Mouse (Mus musculus): ENCODE results near the gene Pkm. TPM values are rescaled to one million over a fixed set of nuclear protein-coding genes. Genes with fewer than 3 reads are reported as not detected.

The Pkm gene
- polyA plus RNA-seq, 1 experiment, result 904 TPM

DNA sequence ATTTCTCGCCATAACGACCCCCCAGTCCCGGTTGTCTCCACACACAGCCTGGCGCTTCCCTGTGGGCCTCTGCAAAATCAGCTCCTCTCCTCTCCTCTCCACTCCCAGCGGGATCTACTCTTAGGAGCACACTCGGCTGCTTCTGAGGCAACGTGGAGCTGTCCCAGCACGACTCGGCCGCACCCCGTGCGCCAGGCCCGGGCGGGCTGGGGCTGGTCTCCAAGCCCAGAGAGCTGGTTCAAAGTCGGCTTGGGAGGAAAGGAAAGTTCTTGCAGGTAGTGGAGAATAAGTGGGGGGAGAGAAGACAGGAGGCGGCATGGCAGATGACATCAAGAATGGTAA is 24.3 kb downstream of the Pkm start:
- no peak for TF ChIP-seq GATA1 (IDR thresholded peaks at IDR 0.05; ENCODE audit: low read length)

DNA sequence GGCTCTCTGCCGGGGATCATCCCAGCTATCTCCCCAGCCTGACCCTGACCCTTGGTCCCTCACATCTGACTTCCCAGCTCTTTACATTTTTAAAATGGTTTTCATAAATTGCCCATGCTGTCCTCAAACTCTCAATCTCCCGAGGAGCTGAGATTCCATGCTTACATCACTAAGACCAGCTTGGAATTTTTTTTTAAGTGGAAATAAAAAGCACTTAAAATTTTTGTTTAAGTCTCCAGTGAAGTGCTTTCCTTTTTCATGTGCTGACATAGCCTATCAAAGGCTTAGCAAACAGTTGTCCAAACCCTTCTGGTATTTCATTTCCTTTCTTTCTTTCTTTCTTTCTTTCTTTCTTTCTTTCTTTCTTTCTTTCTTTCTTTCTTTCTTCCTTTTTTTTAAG is 27.9 kb downstream of the Pkm start:
- no peak for TF ChIP-seq GATA1 (IDR thresholded peaks at IDR 0.05; ENCODE audit: low read length)

DNA sequence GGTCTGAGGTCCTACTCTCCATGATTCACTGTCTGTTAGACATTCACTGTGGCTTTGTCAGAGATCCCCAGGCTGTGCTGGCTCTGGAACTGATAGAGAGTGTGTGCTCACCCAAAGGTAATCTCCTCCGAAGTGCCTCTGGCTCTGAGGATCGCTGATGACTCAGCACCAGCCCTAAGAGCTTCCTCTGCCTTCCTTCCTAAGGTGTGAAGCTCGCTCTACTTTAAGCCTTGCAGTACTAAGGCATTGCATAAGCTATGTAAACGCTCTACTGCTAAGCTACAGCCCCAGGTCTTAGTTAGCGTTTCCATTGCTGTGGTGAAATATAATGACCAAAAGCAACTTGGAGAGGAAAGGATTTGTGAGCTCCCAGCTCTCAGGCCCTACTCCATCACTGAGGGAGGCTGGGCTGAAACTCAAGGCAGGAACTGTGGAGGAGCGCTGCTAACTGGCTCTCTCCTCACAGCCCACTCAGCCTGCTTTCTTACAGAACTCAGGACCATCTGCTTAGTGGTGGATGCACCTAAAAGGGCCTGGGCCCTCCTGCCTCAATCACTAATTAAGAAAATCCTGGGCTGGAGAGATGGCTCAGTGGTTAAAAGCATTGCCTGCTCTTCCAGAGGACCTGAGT is 31.4 kb downstream of the Pkm start:
- no peak for TF ChIP-seq GATA1 (IDR thresholded peaks at IDR 0.05; ENCODE audit: low read length)

DNA sequence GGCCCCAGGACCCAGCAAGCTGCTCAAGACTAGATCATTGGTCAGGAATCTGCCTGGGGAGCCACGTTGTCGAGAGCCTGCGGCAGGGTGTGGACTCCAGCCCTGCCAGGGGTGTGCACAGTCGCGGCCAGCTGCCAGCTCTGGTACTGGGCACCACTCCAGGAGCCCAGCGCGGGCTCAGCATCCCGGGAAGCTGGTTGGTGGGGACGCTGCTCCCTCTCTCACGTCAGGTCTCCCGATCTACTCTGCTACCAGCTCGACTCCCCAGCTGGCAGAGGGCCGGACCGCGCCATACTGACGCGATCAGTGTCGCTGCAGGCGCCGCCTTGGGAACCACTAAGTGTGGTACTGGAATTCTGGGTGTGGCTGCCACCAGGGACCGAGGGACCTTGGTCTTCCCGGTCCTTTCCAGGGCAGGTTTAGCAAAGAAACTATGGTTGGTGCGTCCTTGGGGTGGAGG is 35.5 kb downstream of the Pkm start:
- no peak for TF ChIP-seq GATA1 (IDR thresholded peaks at IDR 0.05; ENCODE audit: low read length)

DNA sequence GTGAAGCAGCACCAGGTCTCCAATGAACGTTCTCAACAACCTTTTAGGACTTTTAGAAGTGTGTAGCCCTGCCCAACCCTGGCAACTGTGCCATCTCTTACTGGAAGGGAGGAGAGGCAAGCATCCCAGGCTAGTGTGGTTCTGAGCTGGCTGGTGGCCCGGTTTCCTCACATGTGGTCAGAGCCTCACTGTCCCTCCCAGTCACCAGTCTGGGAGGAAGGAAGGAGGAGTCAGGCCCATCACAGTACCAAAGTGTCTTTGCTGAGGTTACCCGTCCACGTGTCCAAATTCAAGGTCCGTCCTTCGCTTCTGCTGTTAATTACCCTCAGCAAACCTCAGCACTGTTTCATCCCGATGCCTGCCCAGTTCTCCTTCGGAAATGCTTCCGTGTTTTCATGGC is 36.0 kb downstream of the Pkm start:
- TF ChIP-seq GATA1 (IDR thresholded peaks at IDR 0.05; ENCODE audit: low read length), result no peak

DNA sequence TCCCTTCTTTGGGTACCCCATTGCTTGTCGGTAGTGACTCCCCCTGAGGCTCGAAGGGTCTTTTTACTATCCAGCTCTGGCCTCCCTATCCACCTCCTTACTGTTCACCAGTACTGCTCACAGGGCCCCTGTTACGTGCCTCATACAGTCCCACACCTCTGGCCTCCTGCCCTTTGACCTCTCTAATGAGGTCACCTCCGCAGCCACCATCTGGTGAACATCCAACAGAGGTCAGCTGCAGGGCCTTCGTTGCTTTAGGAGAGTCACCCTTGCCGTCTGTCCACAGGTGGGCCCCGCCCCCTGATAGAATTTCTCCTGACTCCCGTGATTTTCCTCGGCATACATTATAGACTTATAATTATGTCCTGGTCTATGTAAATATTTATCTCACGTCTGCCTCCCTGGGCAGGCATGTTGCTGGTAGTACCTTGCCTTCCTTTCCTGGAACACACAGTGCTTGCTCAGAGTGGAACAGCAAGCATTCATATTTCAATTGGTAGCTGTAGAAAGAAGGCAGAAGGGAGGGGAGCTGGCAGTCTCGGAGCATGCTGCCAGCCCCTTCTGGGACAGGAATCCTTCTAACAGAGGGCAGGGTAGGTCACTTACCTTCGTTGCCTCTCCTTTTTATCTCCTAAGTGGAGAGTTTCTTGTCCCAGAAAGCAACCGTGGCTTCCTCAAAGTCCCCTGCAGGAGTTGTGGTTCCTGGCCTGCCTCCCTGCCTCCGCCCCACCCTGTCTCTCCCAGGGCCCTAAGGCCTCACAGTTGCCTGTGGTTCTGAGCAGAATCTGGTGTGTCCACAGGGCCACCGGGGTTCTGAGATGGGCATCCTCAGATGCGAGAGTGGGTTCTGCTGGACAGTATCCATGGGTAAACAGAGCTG is 38.6 kb downstream of the Pkm start:
- no peak for TF ChIP-seq GATA1 (IDR thresholded peaks at IDR 0.05; ENCODE audit: low read length)

DNA sequence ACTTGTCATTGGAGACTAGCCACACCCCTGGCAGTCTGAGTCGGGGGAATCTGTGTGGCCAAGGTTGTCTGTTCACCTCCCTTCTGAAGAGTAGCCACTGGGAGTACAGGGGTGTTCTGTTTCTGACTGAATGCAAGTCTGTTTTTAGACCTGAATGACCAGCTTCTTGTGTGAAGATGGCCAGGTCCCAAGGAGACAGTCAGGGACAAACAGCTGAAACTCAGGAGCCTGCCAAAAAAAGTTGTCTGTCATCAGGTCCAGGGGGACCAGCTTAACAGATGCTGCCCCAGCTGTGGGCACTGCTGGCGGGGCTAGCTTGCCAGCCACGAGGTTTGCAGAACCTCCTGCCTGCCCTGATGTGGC is 39.3 kb downstream of the Pkm start:
- TF ChIP-seq GATA1 (IDR thresholded peaks at IDR 0.05; ENCODE audit: low read length), result no peak

DNA sequence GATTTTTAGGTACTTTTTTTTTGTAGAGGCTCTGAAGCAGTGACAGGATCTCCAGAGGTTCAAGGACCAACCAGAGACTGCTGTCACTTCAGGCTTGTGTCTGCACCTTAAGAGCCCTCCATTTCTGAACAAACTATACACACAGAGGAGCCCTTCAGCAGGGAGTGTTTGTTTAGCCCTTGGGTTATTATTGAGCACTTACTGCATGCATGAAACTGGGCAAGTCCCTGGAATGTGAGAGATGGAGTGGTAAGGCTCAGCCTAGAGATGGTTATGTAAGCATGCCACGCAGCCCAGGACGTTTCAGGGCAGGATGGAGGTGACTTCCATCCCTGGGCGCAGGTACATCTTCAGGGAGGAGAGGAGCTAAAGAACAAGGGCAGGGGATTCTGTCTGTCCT is 40.2 kb downstream of the Pkm start:
- no peak for TF ChIP-seq GATA1 (IDR thresholded peaks at IDR 0.05; ENCODE audit: low read length)

DNA sequence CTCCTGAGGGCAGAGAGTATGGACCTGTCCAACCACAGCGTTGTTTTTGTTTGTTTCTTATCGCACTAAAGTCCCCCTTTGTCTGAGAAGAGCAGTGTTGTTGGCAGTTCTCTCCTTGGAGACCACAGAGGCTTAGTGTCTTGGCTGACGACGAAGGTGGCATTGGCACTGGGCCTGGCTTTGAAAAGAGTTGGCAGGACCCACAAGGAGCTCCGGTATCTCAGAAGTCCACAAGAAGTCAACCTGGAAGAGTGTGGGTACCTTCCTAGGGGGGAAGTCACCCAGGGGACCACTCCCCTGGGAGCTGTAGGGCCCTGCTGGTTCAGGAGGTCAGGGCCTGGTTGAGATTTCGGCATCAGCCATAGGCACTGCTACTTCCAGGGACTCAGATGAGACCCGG is 44.9 kb downstream of the Pkm start:
- TF ChIP-seq GATA1 (IDR thresholded peaks at IDR 0.05; ENCODE audit: low read length), result no peak

DNA sequence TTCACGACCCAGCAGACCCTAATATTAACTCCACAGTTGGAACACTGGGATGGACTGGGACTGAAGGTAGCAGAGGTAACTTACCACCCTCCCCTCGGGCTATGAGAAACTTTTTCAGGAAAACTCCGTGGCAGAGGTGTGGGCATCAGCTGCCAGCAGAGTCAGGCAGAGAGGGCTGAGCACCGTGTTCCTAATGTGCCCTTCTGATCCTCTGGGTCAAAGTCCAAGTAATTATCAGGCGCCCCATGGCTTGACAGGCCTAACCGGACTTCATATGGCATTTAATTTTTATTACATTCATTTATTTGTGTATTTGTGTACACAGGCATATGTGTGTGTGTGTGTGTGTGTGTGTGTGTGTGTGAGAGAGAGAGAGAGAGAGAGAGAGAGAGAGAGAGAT is 46.9 kb downstream of the Pkm start:
- no peak for TF ChIP-seq GATA1 (IDR thresholded peaks at IDR 0.05; ENCODE audit: low read length)

DNA sequence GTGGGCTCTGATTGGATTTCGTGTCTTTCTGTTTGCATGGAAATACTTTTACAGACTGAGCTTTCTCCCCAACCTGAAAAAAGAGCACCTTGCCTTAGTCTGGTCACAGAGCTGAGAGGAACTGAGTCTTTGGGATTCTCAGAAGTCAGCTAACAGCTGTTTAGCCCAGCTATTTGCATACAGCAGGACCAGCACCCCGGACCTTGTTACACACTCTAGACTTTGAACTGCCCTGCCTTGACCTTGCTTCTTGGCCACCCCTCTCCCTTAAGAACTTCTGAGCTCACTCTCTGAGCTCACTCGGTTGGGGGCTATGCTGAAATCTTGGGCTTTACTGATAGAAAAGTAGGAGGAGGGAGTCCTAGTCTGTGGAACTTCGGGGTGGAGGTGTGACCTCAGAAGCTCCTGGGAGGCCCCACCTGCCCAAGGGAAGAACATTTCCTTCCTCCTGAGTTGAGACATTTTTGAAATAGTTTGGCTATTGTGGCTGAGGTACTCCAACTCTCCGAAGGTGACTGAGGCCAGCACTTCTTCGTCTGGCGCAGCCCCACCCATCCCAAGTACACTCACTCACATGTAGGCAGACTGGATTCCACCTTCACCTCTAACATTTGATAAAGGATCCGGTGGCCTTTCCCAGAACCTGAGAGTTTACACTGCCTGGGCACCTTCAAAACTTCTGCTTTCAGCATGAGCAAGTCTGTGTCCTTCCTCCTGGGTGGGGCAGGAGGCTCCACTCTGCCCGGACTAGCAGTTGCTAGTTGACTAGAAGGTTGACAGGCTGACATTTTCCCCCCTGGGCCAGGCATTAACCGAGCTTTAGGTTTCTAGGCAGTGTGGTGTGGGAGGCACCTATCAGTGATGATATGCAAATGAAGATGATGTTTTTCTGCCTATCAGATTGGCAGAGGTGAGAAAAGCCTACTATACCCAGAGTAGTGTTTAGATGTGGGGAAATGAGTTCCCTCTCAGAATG is 51.0 kb downstream of the Pkm start:
- TF ChIP-seq GATA1 (IDR thresholded peaks at IDR 0.05; ENCODE audit: low read length), result no peak

DNA sequence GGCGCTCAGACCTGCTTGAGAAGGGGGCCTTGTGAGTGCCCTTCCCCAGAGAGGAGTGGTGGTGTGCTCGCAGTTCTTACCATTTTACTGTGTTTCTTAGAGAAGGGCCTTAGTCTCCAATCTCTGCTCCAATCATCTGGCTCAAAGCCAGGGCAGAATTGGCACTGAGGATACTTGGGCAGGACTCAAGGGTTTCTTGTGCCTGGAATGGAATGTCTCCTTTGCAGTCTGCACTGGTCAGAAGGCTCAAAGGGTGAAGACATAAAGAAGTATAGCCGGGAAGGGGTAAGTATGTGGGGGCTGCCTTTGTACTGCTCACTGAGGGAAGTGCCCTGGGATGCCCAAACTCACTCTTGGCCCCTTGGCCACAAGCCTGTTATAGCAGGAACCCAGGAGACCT is 53.1 kb downstream of the Pkm start:
- TF ChIP-seq GATA1 (IDR thresholded peaks at IDR 0.05; ENCODE audit: low read length), result no peak

DNA sequence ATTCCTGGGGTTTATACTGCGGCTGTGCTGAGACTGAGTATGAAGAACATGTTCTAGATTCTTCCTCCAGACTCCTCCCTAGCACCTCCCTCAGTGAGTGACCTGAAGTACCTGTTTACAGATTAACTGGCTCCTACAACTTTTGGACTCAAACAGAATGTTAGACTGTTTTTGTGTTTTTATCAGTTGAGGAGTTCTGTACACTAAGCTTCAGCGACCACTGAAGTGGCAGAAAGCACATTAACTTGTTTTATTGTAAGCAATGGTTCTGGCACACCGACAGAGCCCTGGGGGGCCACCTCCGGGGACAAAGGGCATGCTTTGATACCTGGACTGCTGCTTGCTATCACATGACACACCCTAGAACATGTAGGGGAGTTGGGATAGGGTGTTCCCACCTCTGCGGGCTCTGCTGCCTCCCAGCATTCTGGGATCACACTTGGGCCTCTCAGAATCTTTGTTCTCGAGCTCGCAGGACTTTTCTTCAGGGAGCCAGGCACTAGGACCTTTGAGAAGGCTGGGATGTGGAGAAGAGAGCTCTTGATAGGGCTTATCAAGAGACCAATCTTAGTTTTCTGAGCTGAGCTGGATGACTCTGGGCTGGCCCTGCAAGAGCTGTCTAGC is 60.2 kb downstream of the Pkm start:
- TF ChIP-seq GATA1 (IDR thresholded peaks at IDR 0.05; ENCODE audit: low read length), result no peak

DNA sequence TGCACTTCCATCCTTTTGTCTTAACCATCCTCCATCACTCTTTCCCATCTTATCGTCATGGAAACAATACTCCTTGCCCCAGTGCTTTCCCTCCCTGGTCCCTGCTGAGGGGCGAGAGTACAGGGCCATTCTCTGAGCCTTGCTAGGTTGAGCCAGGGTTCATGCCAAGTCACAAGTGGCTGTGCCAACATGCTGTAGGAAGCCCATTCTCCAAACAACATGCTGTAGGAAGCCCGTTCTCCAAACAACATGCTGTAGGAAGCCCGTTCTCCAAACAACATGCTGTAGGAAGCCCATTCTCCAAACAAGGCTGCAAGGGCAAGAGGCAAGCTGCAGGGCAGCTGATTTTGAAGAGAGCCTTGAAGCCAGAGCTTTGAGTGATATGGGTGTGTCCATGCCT is 62.1 kb downstream of the Pkm start:
- no peak for TF ChIP-seq GATA1 (IDR thresholded peaks at IDR 0.05; ENCODE audit: low read length)

DNA sequence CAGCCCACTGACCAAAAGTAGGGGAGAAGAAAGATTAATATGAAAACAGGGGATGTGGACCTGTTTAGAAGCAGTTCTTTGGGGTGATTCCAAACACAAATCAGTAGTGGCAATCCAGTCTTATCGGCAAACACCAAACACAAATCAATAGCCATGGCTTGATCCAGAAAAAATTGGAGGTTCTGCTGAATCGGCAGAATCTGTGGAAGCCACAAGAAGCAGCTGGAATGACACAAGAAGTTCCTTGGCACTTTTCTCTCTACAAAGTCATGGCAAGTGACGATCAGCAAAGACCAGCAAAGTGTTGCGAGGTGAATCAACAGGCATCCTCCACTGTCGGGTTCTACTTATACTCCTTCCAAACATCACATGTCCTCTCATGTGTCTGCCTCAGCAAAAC is 65.0 kb downstream of the Pkm start:
- no peak for TF ChIP-seq GATA1 (IDR thresholded peaks at IDR 0.05; ENCODE audit: low read length)
